Mouse (Mus musculus) midbrain, embryonic 16.5 days (tissue): ENCODE results near the gene Nr2f2. TPM values are rescaled to one million over a fixed set of nuclear protein-coding genes. Genes with fewer than 3 reads are reported as not detected.

Experiments
- ATAC-seq: fragments of 200-750 bp; cut with Nextera tagmentation; 2 replicates; pipeline ENCODE4 v1.8.0; 2017; ENCODE audit warnings: moderate TSS enrichment
- H3K27ac ChIP-seq: fragments of 300-500 bp; sonication (generic); 2 replicates; pipeline ENCODE4 v1.5.1; 2014; ENCODE audit warnings: mild to moderate bottlenecking, low read length, mixed read lengths
- H3K27me3 ChIP-seq: fragments of 300-500 bp; sonication (generic); 2 replicates; pipeline ENCODE4 v1.6.1; 2014; ENCODE audit warnings: low read depth, low read length, mixed read lengths; ENCODE audit not compliant: control insufficient read depth, insufficient read depth
- H3K36me3 ChIP-seq: fragments of 300-500 bp; sonication (generic); 2 replicates; pipeline ENCODE4 v1.6.1; 2014; ENCODE audit warnings: mild to moderate bottlenecking, low read length, moderate library complexity, mixed read lengths; ENCODE audit not compliant: control insufficient read depth, insufficient read depth
- H3K4me1 ChIP-seq: fragments of 300-500 bp; sonication (generic); 2 replicates; pipeline ENCODE4 v1.6.1; 2014; ENCODE audit warnings: mild to moderate bottlenecking, low read length, mixed read lengths; ENCODE audit not compliant: control insufficient read depth, insufficient read depth
- H3K4me2 ChIP-seq: fragments of 300-500 bp; sonication (generic); 2 replicates; pipeline ENCODE4 v1.6.1; 2014; ENCODE audit warnings: mild to moderate bottlenecking, low read length, mixed read lengths
- H3K4me3 ChIP-seq: fragments of 300-500 bp; sonication (generic); 2 replicates; pipeline ENCODE4 v1.5.1; 2014; ENCODE audit warnings: low read depth, mild to moderate bottlenecking, low read length, moderate library complexity, mixed read lengths
- H3K9ac ChIP-seq: fragments of 300-500 bp; sonication (generic); 2 replicates; pipeline ENCODE4 v1.6.1; 2014; ENCODE audit warnings: low read depth, low read length, mixed read lengths
- H3K9me3 ChIP-seq: fragments of 300-500 bp; sonication (generic); replicated peaks from 2 replicates; pipeline ENCODE4 v1.6.1; 2014; ENCODE audit warnings: mild to moderate bottlenecking, low read length, mixed read lengths; ENCODE audit not compliant: control insufficient read depth, poor library complexity, severe bottlenecking
- WGBS: fragments of 180-500 bp; shearing (Covaris S2); extraction: QIAGEN DNeasy Blood & Tissue Kit; methylation state at CpG from one replicate; pipeline ENCODE4 v1.1.7; 2014; 5-methylcytosine and 5-hydroxymethylcytosine counted together
- polyA plus RNA-seq: library from polyadenylated mRNA; unstranded; fragments of >200 nt; fragmentation: Nextera tagmentation; extraction: Ambion mirVana; gene quantifications from 2 replicates; pipeline ENCODE4 v1.2.1, GENCODE M21; 2015

The Nr2f2 gene
- polyA plus RNA-seq, 1 experiment from 2014 or later, result 78.0 TPM

DNA sequence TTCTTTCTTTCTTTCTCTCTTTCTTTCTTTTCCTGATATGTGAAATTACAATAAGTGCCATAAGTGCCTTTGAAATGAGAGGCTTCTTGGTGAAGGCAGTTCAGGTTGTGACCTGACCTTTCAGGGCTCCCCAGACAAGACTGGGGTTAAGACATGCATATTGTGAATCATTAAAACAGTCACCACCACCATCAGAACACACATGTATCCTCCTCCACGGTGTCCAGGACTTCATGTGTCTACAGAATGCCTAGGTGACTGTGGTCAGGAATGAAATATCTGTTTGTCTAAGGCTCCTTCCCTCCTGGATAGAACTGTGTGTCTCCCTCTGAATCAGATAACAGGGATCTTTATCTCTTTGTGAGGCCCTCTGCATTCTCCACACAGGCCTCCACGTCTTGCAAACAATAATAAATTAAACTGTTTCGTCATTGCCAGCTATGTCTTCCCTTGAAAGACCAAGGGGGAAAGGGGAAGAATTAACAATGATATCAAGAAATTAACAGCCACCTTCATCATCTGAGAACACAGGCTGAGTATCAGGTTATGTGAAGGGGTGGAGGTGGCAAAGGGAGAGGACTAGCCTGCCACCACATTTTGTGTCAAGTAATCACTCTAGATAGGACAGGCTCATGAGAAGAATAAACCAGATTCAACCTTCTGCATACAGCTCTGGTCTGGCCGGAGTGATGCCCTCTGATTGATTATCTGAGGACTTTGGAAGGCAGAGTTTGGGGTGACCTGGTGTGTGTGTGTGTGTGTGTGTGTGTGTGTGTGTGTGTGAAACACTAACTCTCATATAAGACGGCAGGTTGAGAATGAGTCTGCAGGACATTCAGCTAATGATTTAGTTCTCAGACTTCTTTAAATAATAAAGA, 10.6 kb downstream of the Nr2f2 start:
- Histone ChIP-seq H3K27me3 (peaks cover 18% of the 10 kb centered on the region), H3K27ac (peak overlapping the region; percentile 2), H3K9me3 (no peaks in the 10 kb centered on the region), H3K4me1 (0 out of 2 replicates have a peak, but pooled peaks cover 3% of the 10 kb centered on the region), H3K4me3 (peak overlapping the region; percentile 72), H3K9ac (peak overlapping the region; percentile 74), H3K4me2 (peak overlapping the region; percentile 72), H3K36me3 (no peaks in the 10 kb centered on the region)
- ATAC-seq, result no peak
- WGBS, result 23% methylated on average over 5 of the region's 5 CpGs

DNA sequence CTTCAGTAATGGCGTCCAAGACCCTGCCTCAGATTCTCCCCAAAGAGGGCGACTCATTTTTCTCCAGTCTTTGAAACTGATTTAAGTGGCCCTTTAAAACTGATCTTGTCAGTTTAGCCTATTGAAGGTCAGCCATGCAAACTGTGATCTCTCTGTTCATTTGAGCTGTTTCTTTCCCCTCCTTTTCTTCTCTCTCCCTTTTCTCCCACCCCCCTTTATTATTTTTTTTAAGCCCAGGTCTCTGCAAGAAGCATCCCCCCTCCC, 11.2 kb downstream of the Nr2f2 start:
- Histone ChIP-seq H3K27ac (peak overlapping the region; percentile 43; the same call in 1 of the 2 replicates), H3K9ac (peak overlapping the region; percentile 23; the same call in 1 of the 2 replicates), H3K9me3 (no peaks in the 10 kb centered on the region), H3K36me3 (no peaks in the 10 kb centered on the region), H3K4me1 (0 out of 2 replicates have a peak, but pooled peaks cover 5% of the 10 kb centered on the region), H3K27me3 (peaks cover 18% of the 10 kb centered on the region), H3K4me2 (peak overlapping the region; percentile 72), H3K4me3 (peak overlapping the region; percentile 72)
- no peak for ATAC-seq
- WGBS, result 11% methylated on average over 2 of the region's 2 CpGs

DNA sequence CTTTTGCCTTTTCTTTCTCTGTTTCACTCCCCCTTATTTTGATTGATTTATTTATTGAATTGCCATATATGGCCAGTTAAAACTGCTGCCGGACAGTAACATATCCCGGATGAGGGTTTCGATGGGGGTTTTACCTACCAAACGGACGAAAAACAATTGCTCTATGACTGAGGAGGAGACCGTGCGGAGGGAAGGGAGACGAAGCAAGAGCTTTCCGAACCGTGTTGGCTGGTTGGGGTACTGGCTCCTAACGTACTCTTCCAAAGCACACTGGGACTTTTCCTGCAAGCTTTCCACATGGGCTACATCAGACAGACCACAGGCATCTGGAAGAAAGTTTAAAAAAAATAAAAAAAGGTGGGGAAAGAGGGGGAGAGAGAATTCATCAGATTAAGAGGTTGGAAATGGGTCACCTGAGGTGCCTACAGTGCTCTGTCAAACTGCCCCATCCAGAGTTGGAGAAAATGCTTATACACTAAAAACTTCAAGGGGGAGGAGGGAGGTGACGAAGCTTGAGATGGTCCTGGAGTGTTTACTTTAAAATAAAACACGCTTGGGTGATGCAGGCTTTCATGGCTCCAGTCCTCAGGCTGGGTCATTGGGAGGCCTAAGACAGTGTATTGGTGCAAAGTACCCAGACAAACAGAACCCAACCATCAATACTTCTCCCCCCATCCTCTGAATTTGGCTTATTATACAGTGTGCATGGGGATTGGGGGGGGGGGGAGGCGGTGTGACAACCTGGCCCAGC, 11.8 kb downstream of the Nr2f2 start:
- Histone ChIP-seq H3K9me3 (no peaks in the 10 kb centered on the region), H3K27me3 (peaks cover 18% of the 10 kb centered on the region), H3K9ac (peak overlapping the region; percentile 23; the same call in 1 of the 2 replicates), H3K4me3 (peak overlapping the region; percentile 72), H3K27ac (peak overlapping the region; percentile 43), H3K36me3 (no peaks in the 10 kb centered on the region), H3K4me2 (peak overlapping the region; percentile 72), H3K4me1 (0 out of 2 replicates have a peak, but pooled peaks cover 3% of the 10 kb centered on the region)
- 11% methylated on average over 14 of the region's 14 CpGs for WGBS
- no peak for ATAC-seq

DNA sequence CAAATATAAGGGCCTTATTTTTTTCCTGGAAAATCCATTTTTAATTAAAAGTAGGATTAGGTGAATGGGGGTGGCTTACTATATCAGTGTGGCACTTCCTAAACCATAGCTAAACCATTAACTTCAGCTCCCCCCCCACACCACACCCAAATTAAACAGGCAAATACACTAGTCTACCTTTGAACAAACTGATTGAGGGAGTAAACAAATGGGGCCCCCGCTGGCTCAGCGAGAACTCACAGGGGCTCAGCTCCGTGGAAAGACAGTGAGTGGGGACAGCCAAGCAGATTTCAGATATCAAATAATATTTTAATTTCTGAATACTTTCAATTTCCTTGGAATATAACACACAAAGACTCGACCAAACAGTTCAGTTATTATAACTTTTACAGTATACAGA, 13.4 kb downstream of the Nr2f2 start:
- Histone ChIP-seq H3K36me3 (no peaks in the 10 kb centered on the region), H3K27ac (0 out of 2 replicates have a peak overlapping the region, but pooled peaks have one; percentile 61), H3K9me3 (no peaks in the 10 kb centered on the region), H3K4me3 (peak overlapping the region; percentile 30), H3K4me2 (peak overlapping the region; percentile 76), H3K27me3 (peaks cover 33% of the 10 kb centered on the region), H3K4me1 (peaks cover 7% of the 10 kb centered on the region), H3K9ac (peak overlapping the region; percentile 52; the same call in 1 of the 2 replicates)
- 12% methylated on average over 4 of the region's 4 CpGs for WGBS
- ATAC-seq, result no peak

- H3K27ac ChIP-seq, result peak overlapping the region; percentile 47
- peaks cover 7% of the 10 kb centered on the region for H3K4me1 ChIP-seq
- H3K9me3 ChIP-seq, result no peaks in the 10 kb centered on the region
- H3K9ac ChIP-seq, result peak overlapping the region; percentile 4
- H3K27me3 ChIP-seq, result peaks cover 35% of the 10 kb centered on the region
- H3K4me3 ChIP-seq, result peak overlapping the region; percentile 54
- H3K4me2 ChIP-seq, result peak overlapping the region; percentile 76
- WGBS, result 22% methylated on average over 3 of the region's 3 CpGs
- no peak for ATAC-seq
- no peaks in the 10 kb centered on the region for H3K36me3 ChIP-seq
These were observed 13.9 kb downstream of the Nr2f2 start for GRCm38 (mm10) chr7:70352617-70353016.

- WGBS, result 0% methylated on average over 1 of the region's 1 CpGs
- H3K27ac ChIP-seq, result peak overlapping the region; percentile 89
- peaks cover 7% of the 10 kb centered on the region for H3K4me1 ChIP-seq
- H3K9ac ChIP-seq, result peak overlapping the region; percentile 4
- no peaks in the 10 kb centered on the region for H3K9me3 ChIP-seq
- H3K27me3 ChIP-seq, result peaks cover 34% of the 10 kb centered on the region
- H3K4me3 ChIP-seq, result peak overlapping the region; percentile 54
- H3K4me2 ChIP-seq, result peak overlapping the region; percentile 76
- no peak for ATAC-seq
- no peaks in the 10 kb centered on the region for H3K36me3 ChIP-seq
These were observed 14.5 kb downstream of the Nr2f2 start for GRCm38 (mm10) chr7:70351981-70352560.

DNA sequence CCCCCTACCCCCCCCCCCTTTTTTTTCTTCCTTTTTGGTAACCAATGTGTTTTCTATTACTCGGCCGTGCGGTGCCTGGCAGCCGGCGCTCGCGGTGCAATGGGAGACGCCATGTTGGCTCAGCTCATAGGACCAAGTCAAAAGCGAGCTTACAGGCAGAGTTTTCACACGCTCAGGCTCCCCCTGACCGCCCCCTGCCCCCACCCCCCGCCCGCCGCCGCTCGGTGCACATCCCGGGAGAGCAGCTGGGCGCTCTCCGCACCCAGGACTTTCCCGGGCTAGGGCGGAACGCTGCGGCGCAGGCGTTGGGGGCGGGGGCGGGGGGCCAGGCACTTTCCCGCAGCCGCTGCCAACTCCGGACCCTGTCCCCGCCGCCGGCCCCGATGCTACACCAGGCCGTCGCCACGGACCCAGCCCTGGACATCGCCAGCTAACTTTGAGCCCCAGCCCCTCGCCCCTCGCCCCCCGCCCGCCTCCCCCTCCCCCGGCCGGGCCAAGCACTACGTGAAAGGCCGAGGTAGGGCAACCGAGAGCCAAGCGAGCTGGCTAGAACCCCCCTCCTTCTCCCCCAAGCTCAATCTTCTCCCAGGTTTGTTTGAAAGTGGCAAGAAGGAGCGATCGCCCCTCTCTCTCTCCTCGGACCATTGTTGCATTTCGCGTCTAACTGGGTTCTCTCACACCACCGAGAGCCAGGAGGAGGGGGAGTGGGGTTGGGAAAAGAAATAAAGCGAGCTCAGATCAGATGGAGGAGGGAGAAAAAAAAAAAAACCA, 15.6 kb downstream of the Nr2f2 start:
- Histone ChIP-seq H3K27me3 (peaks cover 35% of the 10 kb centered on the region), H3K4me1 (peaks cover 11% of the 10 kb centered on the region)

DNA sequence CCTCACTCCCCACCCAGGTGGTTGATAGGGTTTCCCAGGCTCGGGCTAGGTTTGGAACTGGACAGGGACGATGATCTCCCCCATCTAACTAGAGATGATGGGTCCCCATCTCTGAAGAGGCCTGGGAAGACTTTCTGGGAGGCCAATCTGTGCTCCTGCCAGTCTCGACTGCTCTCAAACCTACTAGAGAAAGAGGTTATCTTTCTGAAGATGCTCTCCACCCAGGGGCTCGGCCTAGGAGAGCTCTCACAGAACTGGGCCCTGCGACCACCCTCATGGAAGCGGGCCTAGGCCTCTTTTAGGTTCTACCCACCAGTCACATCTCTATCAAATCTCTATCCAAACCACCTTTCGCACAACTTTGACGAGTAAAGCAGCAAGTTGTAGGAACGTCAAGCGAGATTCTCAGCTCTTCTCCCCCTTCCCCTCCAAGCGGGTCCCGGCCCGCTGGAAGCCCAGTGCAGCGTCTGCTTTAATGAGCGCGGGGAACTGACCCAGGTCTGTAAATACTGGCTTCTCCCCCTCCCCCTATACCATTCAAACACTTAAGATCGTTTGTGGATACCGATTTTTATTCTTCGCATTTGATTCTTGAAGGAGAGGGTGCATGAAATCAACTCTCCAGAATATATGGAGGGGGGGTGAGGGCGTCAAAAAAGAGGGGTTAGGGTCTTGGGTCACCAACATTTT, 16.4 kb downstream of the Nr2f2 start:
- 5% methylated on average over 20 of the region's 20 CpGs for WGBS
- peak overlapping the region; percentile 89 for H3K27ac ChIP-seq
- H3K4me3 ChIP-seq, result peak overlapping the region; percentile 54
- H3K4me2 ChIP-seq, result peak overlapping the region; percentile 76
- no peak for ATAC-seq
- peak overlapping the region; percentile 64 for H3K9ac ChIP-seq
- peaks cover 30% of the 10 kb centered on the region for H3K27me3 ChIP-seq
- H3K4me1 ChIP-seq, result peaks cover 16% of the 10 kb centered on the region
- H3K36me3 ChIP-seq, result no peaks in the 10 kb centered on the region
- H3K9me3 ChIP-seq, result no peaks in the 10 kb centered on the region

More for the DNA sequence above, 15.6 kb downstream of the Nr2f2 start:
- Histone ChIP-seq H3K27ac (peak overlapping the region; percentile 89), H3K4me3 (peak overlapping the region; percentile 54), H3K36me3 (no peaks in the 10 kb centered on the region), H3K9ac (peak overlapping the region; percentile 64), H3K4me2 (peak overlapping the region; percentile 76), H3K9me3 (no peaks in the 10 kb centered on the region)
- under 1% methylated on average over 44 of the region's 55 CpGs for WGBS
- peak; percentile 77 for ATAC-seq
